Mouse (Mus musculus) testis, postnatal 10 days (tissue): Measurements from ENCODE around the gene Fndc3b.

Experiments used
- DNase-seq: peaks from one replicate; pipeline ENCODE4 v3.0.0; 2021; ENCODE audit warnings: low spot score

Fndc3b gene

DNA sequence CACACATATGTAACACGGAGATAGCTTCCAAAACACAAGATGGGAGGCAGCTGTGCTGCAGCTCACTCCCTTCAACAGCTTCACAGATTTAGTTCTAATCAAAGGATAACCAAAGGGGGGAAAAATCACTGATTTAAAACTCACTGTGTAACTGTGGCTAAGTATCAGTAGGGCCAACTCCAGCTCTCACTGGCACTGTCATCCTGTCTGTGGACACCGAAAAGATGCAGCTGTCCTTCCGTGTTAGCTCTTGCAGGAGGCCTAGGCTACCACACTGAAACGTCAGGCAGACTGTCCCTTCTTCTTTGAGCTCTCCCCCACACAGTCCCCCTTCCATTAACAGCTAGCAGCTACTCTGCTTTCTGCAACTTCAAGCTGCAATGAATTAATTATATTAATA, 89.9 kb downstream of the Fndc3b start:
- DNase-seq = no peak

DNA sequence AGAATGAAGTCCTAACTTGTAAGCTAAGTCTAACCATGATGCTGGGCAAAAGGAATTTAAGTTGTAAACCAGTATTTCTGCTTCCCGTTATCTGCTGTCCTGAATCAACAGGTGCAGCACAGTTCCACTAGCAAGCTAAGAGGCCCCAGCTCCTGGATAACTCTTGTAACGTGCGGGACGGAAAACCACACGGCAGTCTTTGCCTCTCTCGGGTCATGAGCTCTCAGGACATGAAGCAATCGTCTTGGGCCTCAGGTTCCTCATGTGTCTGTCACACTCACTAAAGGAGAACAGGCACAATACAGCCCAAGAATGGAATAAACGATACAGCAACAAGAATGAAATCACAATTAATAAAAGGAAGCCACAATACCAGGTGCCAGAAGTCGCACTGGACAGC, 93.4 kb downstream of the Fndc3b start:
- DNase-seq = no peak

DNA sequence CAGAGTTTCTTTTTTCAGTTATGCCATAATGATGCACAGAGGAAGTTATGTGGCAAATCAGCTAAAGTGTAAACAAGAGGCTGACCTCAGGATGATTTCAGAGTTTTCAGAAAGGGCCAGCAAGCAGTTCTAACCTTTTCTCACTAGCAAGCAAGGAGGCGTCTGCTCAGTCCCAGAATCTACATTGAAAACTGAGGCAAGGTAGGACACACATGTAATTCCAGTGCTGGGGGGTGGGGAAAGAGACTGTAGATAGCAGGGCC, 93.9 kb downstream of the Fndc3b start:
- DNase-seq = no peak

- DNase-seq = peak; percentile 58
Observed at GRCm38 (mm10) chr3:27616421-27617236, 94.5 kb downstream of the Fndc3b start.

- DNase-seq = no peak
Observed at GRCm38 (mm10) chr3:27615479-27615878, 95.6 kb downstream of the Fndc3b start.

GRCm38 (mm10) chr3:27613828-27614227, 97.3 kb downstream of the Fndc3b start:
- no peak for DNase-seq

GRCm38 (mm10) chr3:27613011-27613410, 98.1 kb downstream of the Fndc3b start:
- DNase-seq = no peak

- DNase-seq = no peak
Observed at GRCm38 (mm10) chr3:27611986-27612385, 99.1 kb downstream of the Fndc3b start.

DNA sequence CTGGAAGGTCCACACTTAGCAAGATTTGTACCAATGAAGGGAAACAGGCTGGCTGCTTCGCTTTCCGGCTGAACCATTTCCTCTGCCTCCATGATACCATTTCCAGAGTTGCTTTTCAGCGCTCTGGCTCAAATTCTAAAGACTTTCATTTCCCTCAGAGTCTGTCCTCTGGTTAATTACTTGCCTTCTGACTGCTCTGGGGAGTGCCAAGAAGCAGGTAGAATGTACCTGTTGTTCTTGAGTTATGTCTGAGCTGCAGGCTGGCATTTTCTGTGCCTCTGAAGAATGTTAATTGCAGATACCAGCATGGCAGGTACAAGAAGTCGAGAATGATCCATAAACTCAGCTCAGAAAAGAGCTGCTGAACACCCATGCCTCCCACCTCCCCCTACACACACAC, 100.6 kb downstream of the Fndc3b start:
- no peak for DNase-seq

DNA sequence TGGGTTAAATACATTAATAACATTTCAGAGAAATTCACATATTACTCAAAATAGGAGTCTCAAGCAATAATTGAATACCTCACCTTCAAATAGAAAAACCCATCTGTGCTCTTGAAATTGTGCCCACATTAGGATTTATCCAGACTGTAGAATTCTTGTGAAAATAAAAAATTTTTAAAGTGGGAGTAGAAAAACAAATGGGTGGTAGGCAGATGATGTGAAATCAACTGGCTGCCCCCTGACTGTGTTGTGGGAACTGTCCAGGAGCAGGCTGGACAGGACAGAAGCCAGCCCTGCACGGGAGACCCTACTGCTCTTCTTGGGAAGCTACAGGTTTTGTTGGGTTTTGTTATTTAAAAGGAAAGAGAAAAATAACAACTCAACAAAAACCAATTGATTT, 101.0 kb downstream of the Fndc3b start:
- DNase-seq = no peak

DNA sequence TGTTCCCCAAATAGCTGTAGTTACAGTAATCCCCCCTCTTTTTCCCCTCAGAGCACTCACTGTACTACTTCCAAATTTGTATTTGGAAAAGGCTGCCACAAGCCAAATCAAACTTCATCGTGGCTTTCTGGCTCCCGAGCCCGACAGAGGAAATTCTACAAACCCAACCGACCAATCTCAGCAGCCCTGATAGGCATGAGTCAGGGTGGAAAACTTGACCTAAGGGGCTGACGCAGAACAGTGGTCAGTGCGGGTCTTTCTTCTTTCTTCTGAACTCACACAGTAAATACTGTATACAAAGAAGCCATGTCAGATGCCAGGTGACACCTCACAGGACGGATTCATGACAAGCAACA, 103.3 kb downstream of the Fndc3b start:
- no peak for DNase-seq

DNA sequence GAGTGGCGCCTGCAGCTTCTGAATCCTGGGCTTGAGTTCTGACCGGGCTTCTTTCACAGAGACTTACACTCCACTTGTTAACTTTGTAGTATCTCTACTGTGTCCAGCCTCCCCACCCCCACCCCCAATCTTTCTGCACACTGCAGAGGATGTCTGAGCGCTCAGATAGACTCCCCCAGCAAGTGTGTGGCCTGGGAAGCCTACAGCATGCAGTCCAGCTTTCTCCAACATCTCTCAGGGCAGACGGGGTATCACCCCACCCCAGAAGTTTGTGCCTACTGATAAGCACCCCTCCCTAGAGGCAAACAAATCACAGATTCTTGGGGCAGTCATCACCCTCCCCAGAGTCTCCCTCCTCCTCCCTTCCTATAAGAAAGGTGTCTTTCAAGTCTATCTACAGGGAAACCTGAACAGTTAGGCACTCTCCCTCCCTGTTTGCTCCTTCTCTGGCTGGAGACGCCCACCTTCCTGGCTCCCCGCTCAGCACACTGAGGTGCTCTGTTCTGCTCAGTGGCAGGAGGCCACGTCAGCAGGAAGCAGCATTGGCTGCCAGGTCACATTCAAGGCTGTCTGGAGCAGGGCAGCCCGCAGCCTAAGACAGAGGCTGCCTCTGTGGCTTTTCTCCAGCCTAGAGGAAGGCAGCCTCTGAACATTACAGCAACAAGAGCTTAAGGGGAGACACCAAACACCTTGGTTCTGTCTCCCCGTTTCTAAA, 103.9 kb downstream of the Fndc3b start:
- peak; percentile 76 for DNase-seq

DNA sequence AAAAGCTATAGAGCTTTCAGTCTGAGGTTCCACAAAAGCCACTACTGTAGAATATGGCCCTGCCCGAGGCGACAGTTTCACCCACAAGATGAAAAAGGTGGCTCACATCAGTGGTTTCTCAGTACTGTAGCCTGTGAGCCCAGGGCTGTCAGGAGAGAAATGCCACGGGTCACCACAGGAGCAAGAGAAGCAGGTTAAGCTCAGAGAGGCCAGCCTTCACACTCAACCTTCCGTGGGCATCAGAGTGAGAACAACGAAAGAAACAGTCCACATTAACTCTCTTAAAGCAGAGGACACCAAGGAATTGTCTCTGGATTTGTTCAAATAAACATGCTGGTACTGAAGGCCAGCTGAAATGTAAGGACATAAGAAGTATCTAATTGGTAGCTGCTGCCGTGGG, 104.5 kb downstream of the Fndc3b start:
- no peak for DNase-seq

DNA sequence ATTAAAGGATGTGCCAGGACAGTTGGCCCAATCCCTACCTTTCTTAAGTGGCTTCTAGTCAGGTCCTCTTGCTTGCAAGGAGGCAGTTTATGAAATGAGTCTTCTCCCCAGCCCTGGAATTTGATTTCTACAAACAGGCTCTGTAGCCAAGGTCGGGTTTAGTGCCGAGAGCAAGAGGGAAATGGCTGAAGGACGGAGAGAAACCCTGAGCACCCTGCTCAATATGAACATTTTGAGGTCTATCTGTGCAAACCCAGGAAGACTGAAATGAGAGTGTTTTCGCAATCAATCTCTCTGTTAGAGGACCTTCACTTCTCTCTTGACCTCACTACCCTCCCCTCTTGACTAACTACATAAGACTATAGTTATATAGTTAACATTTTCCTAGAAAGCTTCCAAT, 105.5 kb downstream of the Fndc3b start:
- no peak for DNase-seq

GRCm38 (mm10) chr3:27605081-27605480, 106.0 kb downstream of the Fndc3b start:
- DNase-seq = no peak

DNA sequence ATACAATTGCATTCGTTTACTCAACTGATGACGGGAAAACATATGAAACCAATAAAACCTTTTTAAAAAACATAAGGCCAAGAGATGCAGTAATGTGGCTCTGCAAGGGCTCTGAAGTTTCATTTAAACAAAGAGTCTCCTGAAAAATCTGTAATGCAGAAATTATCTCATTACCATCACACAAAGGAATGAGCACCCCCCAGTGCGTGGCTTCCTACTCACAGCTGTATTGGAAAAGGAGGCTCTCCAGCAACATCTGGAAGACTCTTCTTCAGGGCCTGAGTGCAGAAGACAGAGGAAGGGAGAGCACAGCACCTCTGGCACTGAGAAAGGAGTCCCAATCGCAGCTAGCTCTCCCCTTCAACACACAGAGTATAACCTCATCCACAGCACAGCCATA, 106.5 kb downstream of the Fndc3b start:
- DNase-seq = no peak

DNA sequence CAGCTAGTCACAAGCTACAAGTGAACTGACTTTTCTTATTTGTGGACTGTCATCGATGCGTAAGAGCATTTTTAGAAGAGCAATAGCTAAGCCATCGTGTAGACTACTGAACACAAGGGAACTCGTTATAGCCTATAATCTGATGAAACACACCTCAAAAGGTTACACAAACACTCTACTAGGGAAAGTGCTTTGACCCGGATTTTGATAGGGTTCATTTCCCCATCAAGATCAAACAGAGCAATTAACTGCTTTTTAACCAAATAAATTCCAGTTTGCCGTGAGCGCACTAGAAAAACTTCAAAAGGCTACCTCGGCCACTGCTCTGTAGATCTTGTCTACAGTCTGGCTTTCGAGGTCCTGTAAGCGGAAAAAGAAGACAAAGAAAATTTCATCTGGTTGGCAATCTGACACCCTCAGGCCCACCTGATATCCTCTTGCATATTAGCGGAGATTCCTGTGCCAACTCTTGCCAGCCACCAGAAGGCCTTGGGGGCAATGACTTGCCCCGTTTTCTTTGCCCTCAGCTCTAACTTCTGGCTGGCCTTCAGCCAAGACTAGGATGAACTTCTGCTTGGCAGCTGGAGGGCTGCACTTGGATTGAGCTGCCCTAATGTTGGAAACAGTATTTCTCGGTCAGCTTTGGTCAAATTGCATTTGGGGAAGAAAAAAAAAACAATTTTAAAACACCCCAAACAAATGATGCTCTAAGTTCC, 107.0 kb downstream of the Fndc3b start:
- no peak for DNase-seq

DNA sequence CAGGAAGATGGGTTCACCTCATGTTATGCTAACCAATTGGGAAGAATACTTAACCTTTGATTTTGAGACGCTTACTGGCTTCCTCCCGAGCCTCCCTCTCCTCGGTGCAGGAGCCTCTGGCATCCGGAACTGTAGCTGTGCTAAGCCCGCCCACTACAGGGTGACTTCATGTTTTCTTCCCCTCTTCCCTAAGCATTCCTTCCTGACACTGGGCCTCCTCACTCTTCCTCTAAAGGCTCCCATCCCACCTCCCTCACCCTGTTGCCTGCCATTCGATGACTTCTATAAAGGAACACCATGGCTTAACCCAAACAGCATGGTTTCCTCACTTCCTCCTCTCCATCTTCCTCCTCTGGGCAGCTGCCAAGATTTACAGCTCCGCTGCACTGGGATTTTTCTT, 110.5 kb downstream of the Fndc3b start:
- no peak for DNase-seq

GRCm38 (mm10) chr3:27600197-27600596, 110.9 kb downstream of the Fndc3b start:
- DNase-seq = no peak

DNA sequence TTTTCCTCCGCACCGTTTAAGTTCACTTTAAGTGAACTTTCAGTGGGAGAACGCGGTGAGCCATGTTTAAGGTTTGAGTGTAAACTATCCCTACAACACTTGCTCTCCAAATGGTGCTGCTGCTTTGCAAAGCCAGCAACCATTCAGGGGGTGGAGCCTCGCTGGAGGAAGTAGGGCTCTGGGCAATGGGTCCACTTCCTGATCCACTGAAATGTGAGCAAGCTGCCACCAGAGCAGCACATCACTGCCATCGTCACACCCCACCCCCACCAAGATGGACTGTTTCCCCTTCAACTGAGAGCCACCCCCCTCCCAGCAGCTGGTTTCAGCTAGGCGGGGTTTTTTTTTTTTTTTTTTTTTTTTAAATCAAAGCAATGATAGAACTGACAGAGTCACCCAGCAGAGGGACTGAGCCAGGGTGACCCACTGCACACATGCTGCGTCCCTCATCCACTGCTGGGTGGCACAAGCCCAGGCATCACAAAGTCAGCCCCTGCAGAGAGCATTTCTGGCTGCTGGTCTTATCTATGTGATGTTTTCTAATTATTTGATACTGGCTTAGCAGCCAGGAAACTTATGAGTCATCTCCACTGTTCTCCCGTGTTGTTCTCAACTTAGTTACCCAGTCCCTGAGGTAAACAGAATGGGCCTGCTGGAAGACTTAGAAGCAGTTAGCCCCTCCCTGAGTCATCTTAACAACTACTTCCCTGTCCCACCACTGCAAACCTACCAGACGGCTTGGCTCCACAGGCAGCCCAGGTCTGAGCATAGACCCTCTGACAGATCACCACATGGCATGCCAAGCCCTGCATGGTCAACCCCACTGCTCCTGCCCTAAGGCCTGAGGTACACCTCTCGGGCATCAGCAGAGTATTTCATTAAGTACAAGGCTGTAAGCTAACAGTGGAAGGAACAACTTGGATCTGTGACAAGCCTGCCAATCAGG, 112.4 kb downstream of the Fndc3b start:
- no peak for DNase-seq

GRCm38 (mm10) chr3:27593485-27594138, 117.5 kb downstream of the Fndc3b start:
- no peak for DNase-seq
